Mouse (Mus musculus) C2C12 (cell line): ENCODE results near the gene Dusp1.

ENCODE experiments used
- CEBPB ChIP-seq: IDR thresholded peaks from one replicate; pipeline ENCODE4 v1.6.1; 2011; ENCODE audit warnings: low read depth, mild to moderate bottlenecking, control low read depth, moderate library complexity
- CTCF ChIP-seq: IDR thresholded peaks from one replicate; pipeline ENCODE4 v1.5.1; 2011; ENCODE audit not compliant: control insufficient read depth, insufficient read depth, insufficient read length
- MAX ChIP-seq: IDR thresholded peaks from one replicate; pipeline ENCODE4 v1.6.1; 2011; ENCODE audit warnings: mild to moderate bottlenecking, control low read depth
- MYOG ChIP-seq: IDR thresholded peaks from one replicate; pipeline ENCODE4 v1.6.1; 2011; ENCODE audit not compliant: control insufficient read depth, insufficient read length; ENCODE audit errors: extremely low read depth

DNA sequence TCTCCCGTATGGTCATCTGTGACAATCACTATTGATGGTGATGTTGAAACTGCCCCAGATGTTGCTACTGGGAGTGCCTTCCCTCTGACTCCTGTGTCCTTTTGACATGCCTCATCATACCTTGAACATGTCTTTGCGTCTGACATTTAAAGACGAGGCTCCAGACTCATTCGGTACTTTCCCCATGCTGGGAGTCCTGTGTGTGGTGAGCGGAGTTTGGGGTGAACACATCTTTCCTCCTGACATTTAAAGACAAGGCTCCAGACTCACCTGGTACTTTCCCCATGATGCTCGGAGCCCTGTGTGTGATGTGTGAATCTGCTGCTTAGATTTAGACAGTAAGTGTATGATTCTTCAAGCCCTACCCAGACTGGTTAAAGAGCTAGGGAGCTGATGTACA, 10.8 kb downstream of the Dusp1 start:
- no peak for TF ChIP-seq CTCF
- TF ChIP-seq MAX, result no peak
- TF ChIP-seq CEBPB, result no peak
- TF ChIP-seq MYOG, result no peak
